In the genomic region with DNA sequence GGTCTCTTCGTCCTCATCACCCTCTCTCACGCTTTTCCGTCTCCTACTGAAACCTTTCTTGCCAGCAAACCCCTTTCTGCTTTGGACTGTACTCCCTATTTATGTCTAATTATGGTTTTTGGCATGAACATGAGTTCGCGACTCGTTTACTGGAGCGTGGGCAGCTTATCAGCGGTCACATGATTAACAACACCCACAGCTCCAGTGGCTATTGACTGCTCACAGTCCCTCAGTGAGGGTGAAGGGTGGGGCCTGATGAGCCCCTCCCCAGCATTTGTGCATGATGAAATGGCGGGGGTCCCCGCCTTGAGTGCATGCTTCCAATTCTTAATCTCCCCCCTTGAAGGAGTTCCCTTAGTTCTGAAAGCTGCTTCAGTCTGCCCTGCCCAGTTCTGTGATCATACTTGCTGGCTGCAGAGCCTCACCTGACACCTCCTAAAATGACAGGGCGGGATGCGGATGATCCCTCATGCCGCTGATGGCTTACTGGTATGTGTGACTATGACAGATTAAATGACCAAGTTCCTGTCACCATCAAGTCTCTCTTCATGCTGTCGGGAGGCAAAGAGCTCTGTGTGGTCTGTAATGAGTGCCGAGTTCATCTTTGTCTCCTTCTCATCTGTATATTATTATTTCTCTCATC, we compare ENCODE assay signal across 18 mouse cellular contexts.
A peak's percentile ranks its signal among the peaks of the same experiment; 100 is the strongest.
DNase-seq lines count a peak whose midpoint lies in the region; ATAC-seq and TF ChIP-seq lines count a peak whose summit lies in the region.
"Had no signal": no experiment of that assay in that cellular context is flagged by ENCODE, and none has a peak within 500 bp of the region (broad histone marks: within the 10 kb centered on the region; RNA-seq: fewer than 3 reads in every experiment).

No protein-coding gene starts in this region.

- WGBS in lung, embryonic 15.5 days: 42% methylated on average over 15 of the region's 15 CpGs
- WGBS in lung, adult 2 months: 51% methylated on average over 15 of the region's 15 CpGs
- 44% methylated on average over 15 of the region's 15 CpGs for WGBS in heart, embryonic 13.5 days
- 69% methylated on average over 15 of the region's 15 CpGs for WGBS in limb, embryonic 13.5 days

- H3K4me2 ChIP-seq in lung, embryonic 15.5 days: peak overlapping the region; percentile 40
- H3K4me2 ChIP-seq in heart, embryonic 13.5 days: peak overlapping the region; percentile 56
- H3K4me2 ChIP-seq in limb, embryonic 13.5 days (replicated peaks): no peak overlapping the region
- H3K4me2 ChIP-seq: embryonic facial prominence, embryonic 13.5 days; liver, embryonic 13.5 days; neural tube, embryonic 12.5 days had no signal

- no peak for TF ChIP-seq CTCF in lung, adult 2 months (IDR thresholded peaks at IDR 0.05; ENCODE audit: insufficient read depth, low read length)

- H3K4me1 ChIP-seq in lung, embryonic 15.5 days: peaks cover 19% of the 10 kb centered on the region
- no peaks in the 10 kb centered on the region for H3K4me1 ChIP-seq in lung, adult 2 months (ENCODE audit: control insufficient read depth, insufficient read depth, low read length)
- peaks cover 20% of the 10 kb centered on the region for H3K4me1 ChIP-seq in heart, embryonic 13.5 days
- H3K4me1 ChIP-seq in limb, embryonic 13.5 days: peaks cover 62% of the 10 kb centered on the region
- H3K4me1 ChIP-seq: liver, embryonic 13.5 days; neural tube, embryonic 12.5 days had no signal

- peaks cover 30% of the 10 kb centered on the region for H3K27me3 ChIP-seq in lung, embryonic 15.5 days
- no peaks in the 10 kb centered on the region for H3K27me3 ChIP-seq in heart, embryonic 13.5 days (replicated peaks)
- H3K27me3 ChIP-seq in limb, embryonic 13.5 days: no peaks in the 10 kb centered on the region
- H3K27me3 ChIP-seq: embryonic facial prominence, embryonic 13.5 days; liver, embryonic 13.5 days; neural tube, embryonic 12.5 days; Patski had no signal

- peak; percentile 79; the same call in 1 of the 2 replicates for ATAC-seq in lung, embryonic 15.5 days (ENCODE audit: borderline replicate concordance, extremely low read depth, low FRiP score, low TSS enrichment)
- ATAC-seq in heart, embryonic 13.5 days (ENCODE audit: extremely low read depth, insufficient number of reproducible peaks, low FRiP score, low TSS enrichment): no peak
- no peak for ATAC-seq in limb, embryonic 13.5 days (ENCODE audit: low FRiP score, low read depth)
- no peak for ATAC-seq in inflammation-experienced regulatory T-cells, adult 6 months
- ATAC-seq: activated CD4-positive, CD25-positive, alpha-beta regulatory T cell, adult 4 months; Patski had no signal

- H3K36me3 ChIP-seq in lung, embryonic 15.5 days: no peaks in the 10 kb centered on the region
- H3K36me3 ChIP-seq in heart, embryonic 13.5 days: no peaks in the 10 kb centered on the region
- no peaks in the 10 kb centered on the region for H3K36me3 ChIP-seq in limb, embryonic 13.5 days
- H3K36me3 ChIP-seq: embryonic facial prominence, embryonic 13.5 days; liver, embryonic 13.5 days; neural tube, embryonic 12.5 days had no signal

- no peak overlapping the region for H3K9ac ChIP-seq in lung, embryonic 15.5 days
- no peak overlapping the region for H3K9ac ChIP-seq in heart, embryonic 13.5 days
- peak overlapping the region; percentile 4; the same call in 1 of the 2 replicates for H3K9ac ChIP-seq in limb, embryonic 13.5 days
- H3K9ac ChIP-seq: embryonic facial prominence, embryonic 13.5 days; liver, embryonic 13.5 days; neural tube, embryonic 12.5 days had no signal

- H3K27ac ChIP-seq in lung, embryonic 15.5 days: no peak overlapping the region
- H3K27ac ChIP-seq in heart, embryonic 13.5 days (replicated peaks): 0 out of 2 replicates have a peak overlapping the region, but pooled peaks have one; percentile 20
- no peak overlapping the region for H3K27ac ChIP-seq in limb, embryonic 13.5 days
- H3K27ac ChIP-seq: embryonic facial prominence, embryonic 13.5 days; liver, embryonic 13.5 days; neural tube, embryonic 12.5 days had no signal

- no peak for TF ChIP-seq POLR2A in lung, adult 2 months (IDR thresholded peaks at IDR 0.05; ENCODE audit: borderline replicate concordance, extremely low read depth, low read depth, low read length)

- no peak overlapping the region for H3K4me3 ChIP-seq in lung, embryonic 15.5 days
- no peak overlapping the region for H3K4me3 ChIP-seq in lung, adult 2 months (replicated peaks; ENCODE audit: extremely low read depth, low read depth, low read length)
- peak overlapping the region; percentile 16; the same call in 1 of the 2 replicates for H3K4me3 ChIP-seq in heart, embryonic 13.5 days
- H3K4me3 ChIP-seq in limb, embryonic 13.5 days: no peak overlapping the region
- H3K4me3 ChIP-seq: embryonic facial prominence, embryonic 13.5 days; liver, embryonic 13.5 days; neural tube, embryonic 12.5 days had no signal

- no peak for DNase-seq in lung, adult 2 months
- DNase-seq in heart, adult 8-10 months (ENCODE audit: low spot score): peak; percentile 23
- DNase-seq in cerebellum, postnatal 25 days: no peak
- DNase-seq: adrenal gland, postnatal 36 days; cerebellum, adult 9-10 months; gastrocnemius, postnatal 10 days; kidney, adult 2 months; kidney, postnatal 14 days; liver, embryonic 13.5 days; thymus, postnatal 14 days had no signal

- no peaks in the 10 kb centered on the region for H3K9me3 ChIP-seq in lung, embryonic 15.5 days
- no peaks in the 10 kb centered on the region for H3K9me3 ChIP-seq in heart, embryonic 13.5 days
- no peaks in the 10 kb centered on the region for H3K9me3 ChIP-seq in limb, embryonic 13.5 days
- H3K9me3 ChIP-seq: embryonic facial prominence, embryonic 13.5 days; liver, embryonic 13.5 days; neural tube, embryonic 12.5 days had no signal
